Mouse (Mus musculus) testis, postnatal 14 days (tissue): Measurements from ENCODE around the gene Naa40.

Experiments used
- DNase-seq: peaks from one replicate; pipeline ENCODE4 v3.0.0; 2021; ENCODE audit warnings: low spot score

Gene Naa40

DNA sequence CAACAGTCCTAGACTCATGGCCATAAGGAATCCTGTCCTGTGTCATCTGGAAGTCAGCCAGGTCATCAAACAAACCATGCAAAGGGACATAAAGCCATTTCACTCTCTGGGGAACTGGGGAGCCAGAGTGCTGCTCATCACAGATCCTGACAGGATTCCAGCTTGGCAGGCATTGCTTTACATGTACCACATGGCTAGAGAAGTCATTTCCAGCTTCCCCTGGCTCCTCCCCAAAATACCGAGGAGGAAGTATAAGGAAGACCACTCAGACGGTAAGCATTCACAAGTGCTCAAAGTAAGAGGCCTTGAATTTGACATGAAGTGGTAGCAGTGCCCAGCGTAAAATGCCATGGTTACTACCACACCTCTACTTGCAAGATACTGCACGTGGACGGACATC lies 26.5 kb downstream of the Naa40 start:
- no peak for DNase-seq

DNA sequence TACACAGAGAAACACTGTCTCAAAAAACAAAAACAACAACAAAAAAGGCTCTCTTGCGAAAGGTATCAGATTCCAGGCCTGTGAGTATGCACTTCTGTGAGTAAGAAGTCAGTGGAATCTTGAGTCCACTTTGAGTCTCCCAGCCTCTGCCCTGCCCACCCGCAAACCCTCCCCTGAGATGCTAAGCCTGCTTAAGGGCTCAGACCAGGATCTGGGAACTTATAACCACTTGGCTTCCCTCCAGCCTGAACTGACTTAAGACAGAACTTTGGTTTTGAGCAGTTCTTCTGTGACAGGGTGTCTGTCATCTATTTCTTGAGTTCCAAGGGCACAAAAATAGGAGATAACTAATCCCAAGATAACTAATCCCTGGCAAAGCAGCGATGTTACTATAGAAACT lies 28.0 kb downstream of the Naa40 start:
- no peak for DNase-seq

DNA sequence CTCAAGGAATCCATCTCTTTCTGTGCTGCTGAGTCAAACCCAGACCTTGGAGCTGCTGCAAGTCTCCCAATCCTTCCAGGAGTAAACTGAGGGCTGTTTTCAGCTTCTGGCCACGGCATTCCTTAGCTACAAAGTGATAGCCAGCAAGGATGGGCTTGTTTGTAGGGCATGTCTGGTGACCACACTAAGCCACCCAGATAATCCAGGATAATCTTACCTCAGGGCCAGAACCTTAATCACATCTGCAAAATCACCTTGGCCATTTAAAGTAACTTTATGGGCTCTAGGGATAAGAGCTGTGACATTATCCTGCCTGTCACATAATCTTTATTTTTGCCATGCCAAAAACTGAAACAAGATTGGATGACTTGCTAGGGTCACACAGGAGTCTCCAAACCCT lies 28.8 kb downstream of the Naa40 start:
- no peak for DNase-seq

DNA sequence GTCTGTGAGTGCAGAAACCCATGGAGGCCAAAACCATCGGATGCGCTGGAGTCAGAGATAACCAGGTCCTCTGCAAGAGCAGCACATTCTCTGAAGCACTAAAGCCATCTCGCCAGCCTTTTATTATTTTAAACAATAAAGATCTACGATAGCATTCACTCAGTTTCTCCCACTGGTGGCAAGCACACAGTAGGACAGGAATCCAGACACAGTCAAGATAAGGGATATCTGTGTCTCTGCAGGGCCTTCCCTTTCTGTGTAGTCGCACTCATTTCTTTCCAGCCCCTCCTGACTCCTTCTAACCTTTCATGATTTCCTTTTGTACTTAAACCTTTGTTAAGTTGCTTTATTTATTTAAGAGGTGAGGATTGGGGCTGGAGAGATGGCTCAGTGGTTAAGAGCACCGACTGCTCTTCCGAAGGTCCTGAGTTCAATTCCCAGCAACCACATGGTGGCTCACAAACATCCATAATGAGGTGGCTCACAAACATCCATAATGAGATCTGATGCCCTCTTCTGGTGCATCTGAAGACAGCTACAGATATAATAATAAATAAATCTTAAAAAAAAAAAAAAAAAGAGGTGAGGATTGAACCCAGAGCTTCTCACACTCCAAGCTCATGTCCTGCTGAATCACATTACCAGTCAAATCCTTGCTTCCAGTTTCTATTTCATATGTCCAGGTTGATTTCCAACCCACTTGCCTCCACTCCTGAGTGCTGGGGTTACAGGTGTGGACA lies 30.9 kb downstream of the Naa40 start:
- no peak for DNase-seq

DNA sequence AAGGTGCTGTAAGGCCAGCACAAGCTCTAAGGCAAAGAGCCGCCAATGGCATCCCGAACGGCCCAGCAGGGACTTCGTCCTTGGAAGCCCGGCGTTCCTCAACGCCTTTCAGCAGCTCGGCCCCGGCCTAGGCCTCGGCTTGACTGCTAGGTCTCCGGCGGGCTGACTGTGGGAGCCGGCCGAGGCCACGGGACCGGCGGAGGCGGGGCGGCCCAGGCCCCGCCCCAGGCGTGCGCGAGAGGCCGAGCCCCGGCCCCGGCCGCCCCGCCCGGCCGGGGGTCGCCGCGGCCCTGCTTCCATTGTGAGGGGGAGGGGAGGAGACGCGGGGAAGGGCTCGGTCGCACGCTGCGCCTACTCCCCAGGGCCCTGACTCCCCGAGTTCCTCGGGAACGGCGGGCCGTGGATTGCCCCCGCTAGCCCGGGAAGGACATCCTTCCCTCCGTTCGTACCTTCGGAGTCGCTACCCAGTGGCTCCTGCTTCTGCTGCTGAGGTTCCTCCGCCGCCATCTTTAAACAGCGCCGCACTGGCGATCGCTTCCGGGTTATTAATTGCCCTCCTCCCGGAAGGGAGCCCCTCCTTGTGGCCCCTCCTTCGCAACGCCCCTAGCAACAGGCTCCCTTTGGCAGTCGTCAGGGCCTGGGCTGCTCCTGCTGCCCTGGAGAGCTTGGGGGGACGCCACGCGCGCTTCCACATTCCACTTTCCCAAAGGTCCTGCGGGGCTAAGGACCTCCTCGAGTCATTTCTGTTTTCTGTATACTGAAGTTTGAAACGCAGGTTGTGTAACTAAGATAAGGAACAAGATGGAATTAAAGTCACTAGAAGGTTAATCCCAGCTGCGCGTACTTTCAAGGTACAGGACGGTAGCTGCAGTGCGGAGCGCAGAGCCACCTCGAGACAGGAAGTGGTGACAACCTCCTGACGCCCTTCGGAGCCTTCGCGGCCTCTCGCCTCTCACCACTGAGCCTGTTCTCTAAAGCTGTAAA lies 34.9 kb downstream of the Naa40 start, which contains the start of gene Otub1:
Otub1 (minus strand) TSS at position 564 of the 984 bp plus-strand sequence.
- peak; percentile 96 for DNase-seq

DNA sequence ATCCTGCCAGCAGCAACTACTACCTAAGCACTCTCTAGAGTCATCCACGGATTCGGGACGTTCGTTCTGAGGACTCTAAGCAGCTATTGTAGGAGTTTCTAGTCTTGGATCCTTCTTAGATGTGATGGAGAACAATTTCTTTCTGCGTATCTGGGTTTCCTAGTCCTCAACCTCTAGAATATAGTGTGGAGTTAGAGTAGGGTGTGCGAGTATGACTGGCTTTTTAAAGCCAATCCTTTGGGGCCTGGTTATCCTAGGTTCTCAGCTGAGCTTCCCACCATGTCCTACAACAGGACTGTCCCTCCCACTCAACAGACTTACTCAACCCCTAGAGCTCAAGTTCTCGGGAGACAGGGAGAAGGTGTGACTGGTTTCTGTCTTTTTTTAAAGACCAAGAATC lies 35.7 kb downstream of the Naa40 start:
- DNase-seq, result no peak

DNA sequence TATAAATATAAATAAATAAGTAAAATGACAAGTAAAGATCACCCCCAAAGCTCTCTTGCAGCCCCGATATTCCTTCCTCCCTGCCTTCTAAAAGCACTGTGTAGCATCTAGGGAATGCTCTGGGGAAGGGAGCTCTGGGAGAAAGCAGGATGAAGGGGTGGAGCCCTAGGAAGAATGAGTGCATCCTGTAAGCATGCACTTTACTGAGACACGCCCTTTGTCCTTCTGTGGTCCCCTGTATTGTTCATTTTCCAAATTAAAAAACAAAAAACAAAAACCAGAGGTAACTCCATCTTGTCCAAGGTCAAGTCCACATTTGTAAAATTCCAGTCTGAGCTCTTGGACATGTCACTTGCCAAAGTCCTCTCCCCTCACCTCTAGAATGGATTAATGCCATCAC lies 36.1 kb downstream of the Naa40 start:
- DNase-seq, result no peak

DNA sequence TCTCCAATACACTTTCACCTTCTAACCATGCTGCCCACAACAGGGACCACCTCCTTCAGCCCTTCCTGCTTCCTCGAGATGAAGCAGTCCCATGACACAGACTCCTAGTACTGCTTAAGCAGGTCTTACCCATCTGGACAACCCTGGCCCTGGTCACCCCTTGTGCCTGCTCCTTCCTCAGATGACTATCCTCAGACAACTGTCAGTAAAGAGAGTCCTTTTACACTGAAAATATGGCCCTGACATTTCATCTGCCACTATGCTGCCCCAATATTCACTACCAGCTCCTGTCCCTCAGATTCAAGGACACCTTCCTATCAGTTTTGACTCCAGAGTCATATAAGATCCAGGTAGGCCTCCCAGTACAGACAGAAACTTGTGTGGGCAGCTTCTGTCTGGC lies 40.6 kb downstream of the Naa40 start:
- no peak for DNase-seq

DNA sequence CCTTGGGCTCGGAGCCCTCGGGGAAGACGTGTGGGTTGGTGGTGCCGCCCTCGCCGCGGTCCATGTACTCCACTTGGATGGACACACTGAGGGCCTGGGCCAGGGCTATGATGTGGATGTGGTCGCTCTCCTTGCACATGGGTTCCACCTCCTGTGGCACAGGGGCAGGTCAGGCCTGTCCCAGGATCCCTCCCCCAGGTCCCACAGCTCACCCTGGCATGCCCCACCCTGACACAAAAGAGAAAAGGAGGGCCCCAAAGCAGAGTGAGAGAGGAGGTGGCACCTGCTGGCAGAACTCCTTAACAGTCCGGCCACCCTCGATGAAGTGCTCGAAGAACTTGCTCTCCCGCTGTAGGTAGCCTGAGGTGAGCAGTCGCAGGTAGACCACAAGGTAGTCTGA lies 41.9 kb downstream of the Naa40 start:
- DNase-seq, result no peak

DNA sequence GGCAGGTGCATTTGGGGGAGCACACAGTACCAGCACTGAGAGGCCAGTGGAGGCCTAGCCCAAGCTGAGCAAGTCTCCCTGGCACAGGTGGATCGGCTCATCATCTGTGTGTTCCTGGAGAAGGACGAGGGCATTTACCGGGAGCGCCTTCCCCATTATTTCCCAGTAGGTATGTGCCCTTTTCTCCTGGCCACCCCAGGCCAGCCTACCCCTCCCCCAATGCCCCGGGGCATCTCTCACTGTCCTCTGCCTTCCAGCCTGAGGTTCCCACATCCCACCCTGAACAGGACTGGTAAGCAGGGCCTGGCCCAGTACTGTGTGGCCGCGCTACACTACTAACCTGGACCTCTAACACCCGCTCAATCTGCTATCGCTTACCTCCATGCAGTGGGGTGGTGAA lies 43.5 kb downstream of the Naa40 start:
- no peak for DNase-seq

DNA sequence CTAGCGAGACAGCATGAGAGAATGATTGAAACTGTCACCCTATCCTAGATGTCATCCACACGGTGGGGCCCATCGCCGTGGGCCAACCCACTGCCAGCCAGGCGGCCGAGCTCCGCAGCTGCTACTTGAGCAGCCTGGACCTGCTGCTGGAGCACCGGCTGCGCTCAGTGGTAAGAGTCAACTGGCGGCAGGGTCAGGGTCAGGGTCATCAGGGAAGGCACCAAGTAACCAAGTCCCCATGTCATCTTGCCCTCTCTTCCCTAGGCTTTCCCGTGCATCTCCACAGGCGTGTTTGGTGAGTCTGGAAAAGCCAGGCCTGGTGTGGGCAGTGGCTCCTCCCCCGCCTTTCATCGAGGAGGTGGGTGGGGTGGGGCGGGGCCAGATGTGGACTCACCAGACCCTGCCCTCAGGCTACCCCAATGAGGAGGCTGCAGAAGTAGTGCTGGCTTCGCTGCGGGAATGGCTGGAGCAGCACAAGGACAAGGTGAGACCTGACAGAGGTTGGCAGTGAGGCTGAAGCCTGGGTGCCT lies 44.2 kb downstream of the Naa40 start:
- peak; percentile 49 for DNase-seq

DNA sequence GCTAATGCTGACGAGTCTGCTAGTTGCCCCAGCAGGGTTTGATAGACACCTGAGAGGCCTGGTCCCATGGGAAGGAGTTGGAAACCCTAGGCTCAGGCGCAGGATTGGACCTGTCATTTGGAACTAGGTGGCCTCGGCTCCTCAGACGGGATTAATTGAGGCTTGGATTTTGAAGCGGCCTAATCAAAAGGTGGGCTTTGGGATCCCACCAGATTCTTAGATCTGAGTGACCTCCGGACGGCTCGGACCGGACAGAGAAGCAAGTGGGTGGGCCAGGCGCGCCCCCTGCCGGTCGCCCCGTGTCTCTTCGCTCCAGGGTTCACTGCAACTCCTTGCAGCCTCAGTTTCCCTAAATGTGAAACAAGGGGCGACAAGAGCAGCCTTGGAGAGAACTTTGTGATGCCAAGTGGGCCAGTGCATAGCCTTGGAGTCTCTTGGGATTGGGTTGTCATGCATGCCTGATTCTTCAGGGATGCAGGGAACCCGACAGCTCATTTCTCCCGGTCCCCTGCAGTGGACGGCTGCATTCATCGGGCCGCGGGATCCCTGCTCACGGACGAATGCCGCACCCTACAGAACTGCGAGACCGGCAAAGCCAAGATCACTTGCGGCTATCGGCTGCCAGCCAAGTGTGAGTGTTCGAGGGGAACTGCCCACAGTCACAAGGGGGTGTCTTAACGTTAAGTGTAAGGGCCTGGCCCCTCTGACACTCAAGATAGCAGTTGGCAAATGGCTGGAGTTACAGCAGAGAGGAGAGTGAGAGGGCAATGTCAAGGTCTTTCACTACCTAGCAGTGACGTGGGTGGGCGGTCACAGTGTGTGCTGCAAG lies 44.9 kb downstream of the Naa40 start:
- DNase-seq, result peak; percentile 62

DNA sequence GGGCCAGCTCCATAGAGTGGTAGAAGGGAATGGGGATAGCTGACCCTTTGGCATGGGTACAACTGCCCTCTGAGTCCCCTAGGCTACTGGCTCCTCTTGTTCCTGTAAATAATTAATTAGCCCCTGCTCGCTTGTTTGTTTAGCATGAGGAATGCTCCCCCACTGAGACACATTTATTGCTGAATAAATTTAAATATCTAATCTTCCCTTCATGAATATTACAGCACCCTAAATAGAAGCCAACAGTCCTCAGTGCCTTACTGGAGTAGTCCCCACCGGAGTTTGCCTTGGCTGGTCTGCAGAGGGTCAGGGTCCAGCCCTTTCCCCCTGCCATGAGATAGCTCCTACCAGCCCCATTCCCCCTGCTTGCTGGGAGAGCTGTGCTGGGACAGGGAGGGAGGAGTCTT lies 48.4 kb downstream of the Naa40 start:
- DNase-seq, result no peak

DNA sequence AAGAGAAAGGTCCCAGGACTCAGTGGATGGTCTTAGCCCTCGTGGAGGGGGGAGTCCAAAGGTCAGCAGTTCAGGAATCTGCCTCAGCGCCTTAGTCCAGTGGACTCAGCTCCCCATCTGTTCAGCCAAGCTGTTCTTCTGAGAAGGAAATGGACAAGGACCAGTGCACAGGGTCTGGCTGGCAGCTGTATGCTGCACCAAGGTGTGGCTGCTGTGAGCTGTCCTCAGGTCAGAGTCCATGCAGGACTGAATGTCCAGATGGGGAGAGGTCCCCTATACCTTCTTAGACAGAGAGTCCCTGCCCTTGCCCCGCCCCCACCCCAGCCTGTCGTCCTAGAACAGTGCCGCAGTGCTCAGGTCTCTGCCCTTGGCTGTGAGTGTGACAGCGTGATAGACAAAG lies 49.3 kb downstream of the Naa40 start:
- DNase-seq, result no peak

DNA sequence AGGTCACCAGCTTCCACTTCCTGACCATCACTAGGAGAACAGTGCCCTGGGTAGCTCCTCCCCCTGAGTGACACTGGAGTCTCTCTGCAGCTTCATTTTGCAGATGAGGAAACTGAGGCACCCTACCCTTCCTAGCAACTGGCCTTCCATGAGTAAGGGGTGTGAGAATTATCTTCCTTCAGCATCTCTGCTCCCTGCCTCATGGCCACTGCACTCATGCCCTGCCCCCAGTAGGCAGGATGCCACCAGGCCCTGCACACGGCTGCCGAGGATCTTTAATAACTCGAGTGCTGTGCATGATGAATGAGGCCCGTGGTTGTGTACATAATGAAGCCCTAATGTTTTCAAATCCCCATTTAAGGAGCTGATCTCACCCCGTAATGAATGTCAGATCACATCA lies 50.0 kb downstream of the Naa40 start:
- DNase-seq, result no peak

DNA sequence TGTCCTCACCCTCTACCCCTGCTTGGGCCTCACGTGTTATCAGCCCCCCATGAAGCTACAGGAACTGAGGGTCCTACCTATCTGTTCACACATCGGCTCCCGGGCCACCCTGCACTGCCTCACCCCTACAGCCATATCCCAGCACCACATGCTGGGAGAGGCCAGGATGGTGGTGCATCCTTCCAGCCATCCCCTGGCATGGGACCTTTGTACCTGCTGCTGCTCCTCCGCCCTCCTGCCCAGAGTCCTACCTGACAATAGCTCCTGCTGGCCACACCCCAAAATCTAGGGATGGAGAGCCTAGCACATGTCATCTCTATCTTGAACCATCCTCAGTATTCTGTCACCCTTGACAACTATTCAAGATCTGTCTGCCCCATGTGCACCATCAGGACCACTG lies 52.0 kb downstream of the Naa40 start:
- no peak for DNase-seq

DNA sequence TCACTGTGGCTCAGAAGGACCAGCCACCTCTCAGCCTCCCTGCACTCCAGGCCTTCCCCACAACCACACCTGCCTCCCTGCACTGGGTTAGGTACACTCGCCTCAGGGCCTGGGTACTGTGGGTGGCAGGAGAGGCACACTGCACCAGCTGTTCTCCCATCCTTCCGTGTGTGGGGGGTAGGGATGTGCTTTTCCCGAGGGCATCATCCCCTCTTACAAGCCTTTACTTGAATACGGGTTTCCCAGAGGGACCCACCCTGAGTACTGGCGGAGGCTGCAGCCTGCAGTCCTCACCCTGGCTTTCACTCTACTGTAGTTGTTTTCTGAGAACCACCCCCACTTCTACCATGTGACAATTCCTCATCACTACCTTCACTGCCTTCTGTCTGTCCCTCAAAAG lies 53.8 kb downstream of the Naa40 start:
- no peak for DNase-seq

DNA sequence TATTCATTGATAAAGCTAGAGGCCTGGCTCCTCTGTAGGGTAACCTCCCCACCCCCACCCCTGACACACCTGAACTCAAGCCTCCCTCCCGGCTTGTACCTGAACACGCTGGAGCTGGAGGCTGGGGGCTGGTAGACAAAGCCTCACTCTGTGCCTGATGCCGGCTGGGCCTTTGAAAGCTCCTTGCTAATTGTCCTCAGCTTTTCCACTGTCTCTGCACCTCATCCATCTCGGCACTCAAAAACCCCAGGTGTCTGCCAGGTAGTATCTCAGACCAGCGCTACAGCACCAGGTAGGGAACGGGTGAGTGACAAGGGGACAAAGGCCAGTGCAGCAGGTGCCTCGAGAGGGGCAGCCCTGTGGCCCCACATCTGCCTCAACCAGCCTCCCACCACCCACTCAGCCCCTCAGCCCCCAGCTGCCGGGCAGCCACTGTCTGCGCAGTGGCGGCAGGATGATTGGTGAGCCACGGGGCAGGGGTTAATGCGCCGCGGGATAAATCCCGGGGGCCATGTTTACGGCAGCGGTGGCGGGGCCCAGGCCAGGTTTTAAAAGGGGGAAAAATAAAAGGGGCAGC lies 55.2 kb downstream of the Naa40 start:
- no peak for DNase-seq

DNA sequence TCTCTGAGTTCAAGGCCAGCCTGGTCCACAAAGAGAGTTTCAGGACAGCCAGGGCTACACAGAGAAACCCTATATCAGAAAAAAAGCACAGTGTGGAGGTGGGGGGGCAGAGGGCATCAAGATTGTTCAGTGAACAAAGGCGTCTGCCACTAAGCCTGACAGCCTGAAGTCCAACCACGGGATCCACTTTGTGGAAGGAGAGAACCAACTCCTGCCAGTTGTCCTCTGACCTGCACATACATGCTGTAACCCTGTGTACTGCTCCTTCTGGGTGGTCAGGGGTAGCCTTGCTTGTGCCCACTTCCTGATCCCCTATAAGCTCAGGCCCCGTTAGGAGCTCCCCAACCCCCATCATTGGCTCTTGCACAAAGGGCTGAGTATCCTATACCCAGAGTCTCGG lies 55.9 kb downstream of the Naa40 start:
- DNase-seq, result no peak

DNA sequence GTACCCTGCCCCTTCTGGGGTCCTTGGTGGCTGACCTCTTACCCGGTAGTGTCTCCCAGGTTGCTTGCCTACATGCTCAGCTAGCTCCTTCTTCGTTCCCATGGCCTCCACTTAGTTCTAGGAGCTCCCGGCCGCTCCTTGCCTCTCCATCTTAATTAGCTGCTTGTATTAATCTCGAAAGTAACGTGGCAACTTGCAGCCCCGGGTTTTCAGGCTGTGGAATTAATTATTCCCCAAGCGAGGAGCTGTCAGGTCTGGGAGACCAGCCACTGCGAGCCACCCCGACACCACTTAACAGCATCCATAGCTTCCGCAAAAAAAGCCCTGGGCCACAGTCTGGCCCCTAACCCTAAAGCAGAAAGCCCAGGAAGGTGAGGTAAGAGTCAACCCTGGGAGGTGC lies 57.6 kb downstream of the Naa40 start:
- no peak for DNase-seq

DNA sequence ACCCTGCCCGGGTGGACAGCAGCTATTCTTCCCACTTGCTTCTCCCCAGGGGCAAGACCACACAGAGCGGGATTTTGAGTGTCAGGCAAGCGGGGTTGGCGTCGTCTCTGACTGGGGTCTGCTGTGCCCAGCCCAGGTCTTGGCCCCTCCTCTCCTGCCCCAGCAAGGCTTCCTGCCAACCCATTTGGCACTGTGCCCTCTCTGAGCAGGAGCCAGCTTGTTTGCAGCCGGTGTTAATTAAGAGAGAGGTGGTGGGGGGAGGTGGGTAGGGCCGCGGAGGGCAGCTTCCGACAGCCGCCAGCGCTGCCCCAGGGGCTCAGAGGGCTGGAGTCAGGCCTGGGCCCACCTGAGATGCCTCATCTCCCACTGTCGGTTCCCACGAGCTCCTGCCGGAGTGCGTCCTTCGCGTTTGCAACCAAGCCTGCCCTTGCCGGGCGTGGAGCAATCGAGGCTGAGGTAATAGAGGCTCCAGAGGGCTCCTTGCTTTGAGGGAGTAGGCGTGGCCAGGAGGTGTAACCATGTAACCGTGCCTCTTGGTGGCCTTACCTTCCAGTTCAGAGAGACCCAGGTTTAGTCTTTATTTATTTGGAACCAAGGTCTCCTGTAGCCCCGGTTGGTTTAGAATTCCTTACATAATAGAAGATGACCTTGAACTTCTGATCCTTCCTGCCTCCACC lies 58.6 kb downstream of the Naa40 start:
- peak; percentile 77 for DNase-seq
